Mouse (Mus musculus) spleen, adult 2 months (tissue): ENCODE results near the gene Olfr1053.

Experiments used
- CTCF ChIP-seq: fragments of 200-500 bp; IDR thresholded peaks from 2 replicates; pipeline ENCODE4 v1.5.1; 2011; ENCODE audit warnings: mild to moderate bottlenecking, inconsistent platforms; ENCODE audit not compliant: insufficient read depth, insufficient read length, insufficient replicate concordance; ENCODE audit errors: extremely low read depth
- POLR2A ChIP-seq: fragments of 200-500 bp; IDR thresholded peaks from 2 replicates; pipeline ENCODE4 v1.6.1; 2011; ENCODE audit warnings: low read depth, low read length, inconsistent platforms

DNA sequence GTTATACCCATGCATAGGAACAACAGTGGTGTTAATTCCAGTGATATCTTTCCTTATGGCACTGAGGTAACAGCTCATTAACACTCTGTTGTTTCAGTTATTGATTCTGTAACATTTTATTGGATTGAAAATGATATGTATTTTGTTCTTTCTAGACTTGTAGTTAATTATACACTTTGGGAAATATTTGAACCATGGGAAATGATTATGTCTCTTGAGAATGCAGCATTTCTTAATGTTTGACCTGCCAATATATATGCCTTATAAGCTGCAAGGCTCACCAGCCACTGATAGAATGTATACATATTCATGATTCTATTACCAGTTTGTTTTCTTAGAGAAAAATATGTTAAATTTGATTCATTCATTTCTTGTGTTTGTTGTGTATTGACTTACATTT lies 22.9 kb downstream of the Olfr1053 start, which contains the start of gene Olfr1052:
- TF ChIP-seq POLR2A (no peak), CTCF (no peak)
